Mouse (Mus musculus) ES-E14 (cell line): ENCODE measurements at regions not wholly inside any gene's neighbourhood (a gene's known extent, or its start where the extent isn't known, plus 50 kb on each side); places are given as distances from the start of the nearest gene placed in this dataset.

Experiments used
- DNase-seq: peaks from one replicate; pipeline ENCODE4 v3.0.0-alpha.2; 2013; ENCODE audit warnings: low read depth, low spot score
- H3K27ac ChIP-seq: 2 replicates; pipeline ENCODE4 v1.5.1; 2012; ENCODE audit warnings: low read depth, mild to moderate bottlenecking, low read length, moderate library complexity, mixed read lengths; ENCODE audit not compliant: poor library complexity, insufficient read depth, severe bottlenecking
- H3K36me3 ChIP-seq: 2 replicates; pipeline ENCODE4 v1.6.1; 2012; ENCODE audit warnings: mild to moderate bottlenecking, low read length, moderate library complexity, mixed read lengths; ENCODE audit not compliant: control insufficient read depth, poor library complexity, insufficient read depth, severe bottlenecking
- H3K4me1 ChIP-seq, 2 experiments: fragments of 150-350 bp in 1 of 2; sonication (generic) in 1 of 2; 2 replicates each; pipeline ENCODE4 v1.6.1; 2012; ENCODE audit warnings: low read length in 2 of 2, mild to moderate bottlenecking in 1 of 2, mixed read lengths in 1 of 2; ENCODE audit not compliant: control insufficient read depth in 2 of 2, insufficient read depth in 2 of 2, poor library complexity in 1 of 2
- H3K4me3 ChIP-seq, 2 experiments: fragments of 150-350 bp in 1 of 2; sonication (generic) in 1 of 2; 2 replicates each; pipeline ENCODE4 v1.5.1; 2012; ENCODE audit warnings: low read length in 2 of 2, low read depth in 1 of 2, mild to moderate bottlenecking in 1 of 2, mixed read lengths in 1 of 2; ENCODE audit not compliant: insufficient read depth in 1 of 2, poor library complexity in 1 of 2, severe bottlenecking in 1 of 2
- H3K9ac ChIP-seq: 2 replicates; pipeline ENCODE4 v1.6.1; 2012; ENCODE audit warnings: low read depth, mild to moderate bottlenecking, low read length, mixed read lengths; ENCODE audit not compliant: poor library complexity, insufficient read depth, severe bottlenecking
- H3K9me3 ChIP-seq: fragments of 150-350 bp; sonication (generic); 2 replicates; pipeline ENCODE4 v1.6.1; 2012; ENCODE audit warnings: low read depth, mild to moderate bottlenecking, low read length; ENCODE audit not compliant: control insufficient read depth, insufficient read depth
- CHD2 ChIP-seq: IDR thresholded peaks from 2 replicates; pipeline ENCODE4 v1.6.1; 2014; ENCODE audit warnings: mild to moderate bottlenecking, low read depth, low read length, inconsistent platforms
- HCFC1 ChIP-seq: IDR thresholded peaks from 2 replicates; pipeline ENCODE4 v1.6.1; 2012; ENCODE audit warnings: low read length, inconsistent platforms, borderline replicate concordance; ENCODE audit not compliant: insufficient read depth
- MAFK ChIP-seq: IDR thresholded peaks from 2 replicates; pipeline ENCODE4 v1.6.1; 2014; ENCODE audit warnings: mild to moderate bottlenecking, low read depth, low read length, inconsistent platforms; ENCODE audit not compliant: insufficient read depth
- ZC3H11A ChIP-seq: IDR thresholded peaks from 2 replicates; pipeline ENCODE4 v1.6.1; 2012; ENCODE audit warnings: low read depth, mild to moderate bottlenecking, inconsistent platforms, low read length, borderline replicate concordance
- ZNF384 ChIP-seq: IDR thresholded peaks from 2 replicates; pipeline ENCODE4 v1.6.1; 2012; ENCODE audit warnings: low read depth, low read length, inconsistent platforms
- in situ Hi-C, 2 experiments: fragments of 600-800 bp; cut with MboI; formaldehyde crosslinking; loops; one replicate each; pipeline ENCODE4 v1.15.1; 2025; ENCODE audit warnings: low sequenced_read_pairs in 2 of 2, inconsistent platforms in 1 of 2; ENCODE audit not compliant: unreplicated experiment in 2 of 2

GRCm38 (mm10) chr9:43585616-43586015 lies 158.2 kb upstream of the Nectin1 start:
- H3K36me3 ChIP-seq, result no peaks in the 10 kb centered on the region
- DNase-seq, result no peak
- no peak overlapping the region for H3K27ac ChIP-seq
- in situ Hi-C loops, result no loop called here
- H3K9ac ChIP-seq, result no peak overlapping the region
- no peaks in the 10 kb centered on the region for H3K9me3 ChIP-seq
- no peak overlapping the region for H3K4me3 ChIP-seq
- TF ChIP-seq ZNF384 (no peak), ZC3H11A (no peak), CHD2 (no peak), MAFK (no peak), HCFC1 (no peak)
- H3K4me1 ChIP-seq, result peaks cover 0 to 7% of the 10 kb centered on the region in 2 experiments; a peak in 2 of 4 replicates

GRCm38 (mm10) chr9:43593236-43593635 lies 150.5 kb upstream of the Nectin1 start:
- in situ Hi-C loops, result no loop called here
- DNase-seq, result no peak

DNA sequence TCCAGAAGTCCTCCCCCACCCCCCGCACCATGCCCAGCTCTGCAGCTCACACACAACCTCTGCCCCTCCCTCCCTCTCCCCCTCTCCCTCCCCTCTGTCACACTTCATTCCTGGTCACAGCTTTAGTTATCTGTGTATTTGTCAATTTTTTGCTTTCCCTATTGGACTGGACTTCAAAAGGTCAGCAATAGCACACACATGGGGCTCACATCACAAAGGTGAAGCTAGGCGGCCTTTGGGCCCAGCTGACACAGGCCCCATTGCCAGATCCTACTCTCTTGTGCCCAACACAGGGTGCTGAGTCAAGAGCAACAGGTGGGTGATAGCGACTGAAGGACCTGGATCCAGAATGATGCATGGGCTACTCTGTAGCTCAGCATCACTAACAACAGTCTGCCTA lies 149.0 kb upstream of the Nectin1 start:
- Histone ChIP-seq H3K9me3 (no peaks in the 10 kb centered on the region), H3K36me3 (no peaks in the 10 kb centered on the region), H3K4me1 (no peaks in the 10 kb centered on the region), H3K4me3 (no peak overlapping the region), H3K27ac (no peak overlapping the region), H3K9ac (no peak overlapping the region)
- TF ChIP-seq ZNF384, result no peak
- TF ChIP-seq MAFK, result no peak
- no peak for DNase-seq
- in situ Hi-C loops, result no loop called here

More at GRCm38 (mm10) chr9:43593236-43593635, 150.5 kb upstream of the Nectin1 start:
- no peak overlapping the region for H3K27ac ChIP-seq
- H3K9ac ChIP-seq, result no peak overlapping the region
- H3K9me3 ChIP-seq, result no peaks in the 10 kb centered on the region
- no peaks in the 10 kb centered on the region for H3K4me1 ChIP-seq
- no peaks in the 10 kb centered on the region for H3K36me3 ChIP-seq
- H3K4me3 ChIP-seq, result no peak overlapping the region
- no peak for TF ChIP-seq MAFK
- no peak for TF ChIP-seq CHD2
- TF ChIP-seq ZC3H11A, result no peak
- no peak for TF ChIP-seq ZNF384
- no peak for TF ChIP-seq HCFC1

GRCm38 (mm10) chr9:43595461-43595860 lies 148.3 kb upstream of the Nectin1 start:
- TF ChIP-seq CHD2 (no peak), HCFC1 (no peak), ZC3H11A (no peak), ZNF384 (no peak), MAFK (no peak)
- Histone ChIP-seq H3K4me3 (no peak overlapping the region), H3K36me3 (no peaks in the 10 kb centered on the region), H3K4me1 (no peaks in the 10 kb centered on the region), H3K9me3 (no peaks in the 10 kb centered on the region), H3K9ac (no peak overlapping the region), H3K27ac (no peak overlapping the region)
- in situ Hi-C loops, result no loop called here
- no peak for DNase-seq

GRCm38 (mm10) chr9:43600396-43600795 lies 143.4 kb upstream of the Nectin1 start:
- in situ Hi-C loops, result no loop called here
- Histone ChIP-seq H3K27ac (no peak overlapping the region), H3K4me1 (no peaks in the 10 kb centered on the region), H3K9me3 (no peaks in the 10 kb centered on the region), H3K9ac (no peak overlapping the region), H3K4me3 (no peak overlapping the region), H3K36me3 (no peaks in the 10 kb centered on the region)
- TF ChIP-seq MAFK (no peak), ZNF384 (no peak), CHD2 (no peak), HCFC1 (no peak), ZC3H11A (no peak)
- DNase-seq, result no peak
